Mouse (Mus musculus) liver, embryonic 18 days (tissue): ENCODE results near the gene Lce3b. TPM values are rescaled to one million over a fixed set of nuclear protein-coding genes. Genes with fewer than 3 reads are reported as not detected.

Experiments used
- polyA plus RNA-seq: library from polyadenylated mRNA; depleted of rRNA; stranded (reverse); fragments of >200 nt; gene quantifications from 2 replicates; pipeline ENCODE4 v1.2.3, GENCODE M21; 2012; rRNA removed

The Lce3b gene
- not detected in 2 replicates for polyA plus RNA-seq

DNA sequence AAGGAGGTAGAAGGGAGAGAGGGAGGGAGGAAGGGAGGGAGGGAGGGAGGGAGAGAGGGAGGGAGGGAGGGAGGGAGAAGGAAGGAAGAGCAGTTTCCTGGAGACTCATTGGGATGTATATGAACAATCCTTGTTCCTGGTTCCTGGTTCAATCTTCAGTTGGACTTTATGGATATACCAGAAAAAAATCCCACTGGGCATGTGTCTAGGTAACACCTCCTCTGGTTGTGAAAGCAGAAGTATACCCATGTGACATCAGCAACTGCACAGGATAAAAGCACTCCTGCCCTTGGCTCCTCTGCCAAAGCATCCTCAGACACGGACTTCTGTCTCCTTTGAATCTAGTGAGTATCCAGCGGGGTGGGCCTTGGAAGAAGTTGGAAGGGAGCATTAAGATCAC, at the start of gene Lce3b:
Gene Lce3b, plus strand, starts transcription at position 301 of the 400 bp plus-strand sequence.

DNA sequence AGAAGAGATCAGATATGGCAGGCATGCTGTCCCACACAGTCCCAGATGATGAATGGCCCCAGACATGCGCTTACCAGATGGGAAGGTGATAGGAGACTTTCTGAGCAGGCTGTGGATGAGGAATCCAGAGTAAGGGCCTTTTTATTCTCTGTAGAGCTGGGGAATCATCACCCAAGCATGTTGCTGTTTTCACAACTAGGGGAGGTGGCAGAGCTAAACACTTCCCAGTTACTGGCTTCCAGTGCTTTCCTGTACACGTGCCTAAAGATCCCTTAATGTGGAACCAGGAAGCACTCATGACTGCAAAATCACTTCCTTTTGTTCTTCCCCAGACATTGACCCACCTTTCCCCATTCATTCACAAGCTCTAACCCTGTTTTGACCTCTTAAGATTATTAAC, 6.6 kb upstream of the Lce3b start, which contains the start of gene Lce3a:
Gene Lce3a, minus strand, starts transcription at position 101 of the 400 bp plus-strand sequence.

DNA sequence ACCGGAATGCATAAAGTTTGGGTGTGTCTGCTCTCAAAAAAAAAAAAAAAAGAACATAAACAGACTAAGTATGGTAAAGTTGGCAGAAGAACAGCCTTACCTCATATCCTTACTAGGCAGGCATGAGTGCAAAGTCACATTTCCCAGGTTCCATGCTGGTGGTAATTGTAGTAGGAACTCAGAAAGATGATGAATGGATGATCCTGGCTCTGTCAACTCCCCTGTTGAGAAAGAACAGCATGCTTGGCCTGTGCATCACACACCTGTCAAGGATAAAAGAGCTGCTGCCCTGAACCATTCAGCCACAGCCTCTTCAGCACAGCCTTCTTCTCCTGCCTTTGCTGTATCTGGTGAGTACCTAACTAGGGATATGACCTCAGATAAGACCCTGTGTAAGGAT, 11.4 kb downstream of the Lce3b start, which contains the start of gene Lce3c:
Gene Lce3c, plus strand, starts transcription at position 301 of the 400 bp plus-strand sequence.

DNA sequence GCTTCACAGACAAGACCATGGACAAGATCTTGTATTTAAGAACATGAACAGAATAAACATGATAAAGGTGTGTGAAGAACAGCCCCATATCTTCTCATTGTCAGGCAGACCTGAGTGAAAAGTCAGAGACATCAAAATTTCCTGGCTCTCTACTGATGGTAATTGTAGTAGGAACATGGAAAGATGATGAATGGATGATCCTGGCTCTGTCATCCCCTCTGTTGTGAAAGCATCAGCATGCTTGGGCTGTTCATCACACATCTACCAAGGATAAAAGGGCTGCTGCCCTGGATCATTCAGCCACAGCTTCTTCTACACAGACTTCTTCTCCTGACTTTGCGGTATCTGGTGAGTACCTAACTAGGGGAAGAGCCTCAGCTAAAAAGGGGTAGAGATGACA, 24.3 kb downstream of the Lce3b start, which contains the start of gene Lce3d:
Gene Lce3d, plus strand, starts transcription at position 301 of the 400 bp plus-strand sequence.

DNA sequence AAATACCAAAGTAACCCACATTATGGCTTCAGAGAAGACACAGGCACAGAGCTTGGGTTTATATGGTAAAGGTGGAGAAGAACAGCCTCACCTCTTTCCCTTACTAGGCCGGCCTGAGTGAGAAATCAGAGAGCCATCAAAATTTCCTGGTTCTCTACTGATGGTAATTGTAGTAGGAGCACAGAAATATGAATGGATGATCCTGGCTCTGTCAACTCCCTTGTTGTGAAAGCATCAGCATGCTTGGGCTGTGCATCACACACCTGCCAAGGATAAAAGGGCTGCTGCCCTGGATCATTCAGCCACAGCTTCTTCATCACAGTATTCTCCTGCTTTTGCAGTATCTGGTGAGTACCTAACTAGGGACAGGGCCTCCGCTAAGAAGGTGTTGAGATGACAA, 34.0 kb downstream of the Lce3b start, which contains the start of gene Lce3e:
Gene Lce3e, plus strand, starts transcription at position 301 of the 400 bp plus-strand sequence.

Other genes with a start within 250 kb of the Lce3b start
- not detected in 2 replicates for gene Lce1d, start 245.8 kb upstream of the Lce3b start, polyA plus RNA-seq
- not detected in 2 replicates for gene Lce1e, start 223.9 kb upstream of the Lce3b start, polyA plus RNA-seq
- gene Lce1f, start 212.6 kb upstream of the Lce3b start, polyA plus RNA-seq = not detected in 2 replicates
- gene Gm38119, start 193.9 kb upstream of the Lce3b start, polyA plus RNA-seq = not detected in 2 replicates
- not detected in 2 replicates for gene Lce1g, start 180.6 kb upstream of the Lce3b start, polyA plus RNA-seq
- not detected in 2 replicates for gene Lce1h, start 167.9 kb upstream of the Lce3b start, polyA plus RNA-seq
- not detected in 2 replicates for gene Lce1i, start 154.1 kb upstream of the Lce3b start, polyA plus RNA-seq
- gene Lce1j, start 142.5 kb upstream of the Lce3b start, polyA plus RNA-seq = not detected in 2 replicates
- not detected in 2 replicates for gene Lce1k, start 125.1 kb upstream of the Lce3b start, polyA plus RNA-seq
- gene Kprp, start 105.7 kb upstream of the Lce3b start, polyA plus RNA-seq = not detected in 2 replicates
- gene Lce1l, start 81.7 kb upstream of the Lce3b start, polyA plus RNA-seq = not detected in 2 replicates
- gene 2310050C09Rik, start 62.8 kb upstream of the Lce3b start, polyA plus RNA-seq = not detected in 2 replicates
- gene Lce3a, start 6.7 kb upstream of the Lce3b start, polyA plus RNA-seq = not detected in 2 replicates
- gene Lce3c, start 11.5 kb downstream of the Lce3b start, polyA plus RNA-seq = not detected in 2 replicates
- not detected in 2 replicates for gene Lce3d, start 24.4 kb downstream of the Lce3b start, polyA plus RNA-seq
- not detected in 2 replicates for gene Lce3e, start 34.1 kb downstream of the Lce3b start, polyA plus RNA-seq
- not detected in 2 replicates for gene Lce3f, start 59.2 kb downstream of the Lce3b start, polyA plus RNA-seq
- gene Crct1, start 82.7 kb downstream of the Lce3b start, polyA plus RNA-seq = not detected in 2 replicates
- not detected in 2 replicates for gene Lce1m, start 86.1 kb downstream of the Lce3b start, polyA plus RNA-seq
- not detected in 2 replicates for gene Gm4858, start 135.8 kb downstream of the Lce3b start, polyA plus RNA-seq
- gene Crnn, start 211.8 kb downstream of the Lce3b start, polyA plus RNA-seq = not detected in 2 replicates